Mouse (Mus musculus): ENCODE measurements around the gene Gli1. TPM values are rescaled to one million over a fixed set of nuclear protein-coding genes. Genes with fewer than 3 reads are reported as not detected.

Gene Gli1
- polyA plus RNA-seq, 1 experiment from 2014 or later = 0.14 TPM

Other genes starting within 250 kb of the Gli1 start
- gene Os9, start 220.8 kb downstream of the Gli1 start, polyA plus RNA-seq (2015; fragmentation: Nextera tagmentation; extraction: Ambion mirVana) = 90.9 and 95.4 TPM in 2 replicates
- 39.2 and 48.6 TPM in 2 replicates for gene B4galnt1, start 176.7 kb downstream of the Gli1 start, polyA plus RNA-seq (2015; fragmentation: Nextera tagmentation; extraction: Ambion mirVana)
- gene Slc26a10, start 161.3 kb downstream of the Gli1 start, polyA plus RNA-seq (2015; fragmentation: Nextera tagmentation; extraction: Ambion mirVana) = 1.6 and 2.6 TPM in 2 replicates
- gene Arhgef25, start 151.9 kb downstream of the Gli1 start, polyA plus RNA-seq (2015; fragmentation: Nextera tagmentation; extraction: Ambion mirVana) = 3.7 and 4.5 TPM in 2 replicates
- gene Dtx3, start 146.2 kb downstream of the Gli1 start, polyA plus RNA-seq (2015; fragmentation: Nextera tagmentation; extraction: Ambion mirVana) = 42.7 and 47.3 TPM in 2 replicates
- gene Pip4k2c, start 130.4 kb downstream of the Gli1 start, polyA plus RNA-seq (2015; fragmentation: Nextera tagmentation; extraction: Ambion mirVana) = 24.1 and 24.4 TPM in 2 replicates
- gene Kif5a, start 78.6 kb downstream of the Gli1 start, polyA plus RNA-seq (2015; fragmentation: Nextera tagmentation; extraction: Ambion mirVana) = 0.13 and 0.32 TPM in 2 replicates
- gene Dctn2, start 75.6 kb downstream of the Gli1 start, polyA plus RNA-seq (2015; fragmentation: Nextera tagmentation; extraction: Ambion mirVana) = 129 and 138 TPM in 2 replicates
- 10.3 and 13.8 TPM in 2 replicates for gene Mbd6, start 53.0 kb downstream of the Gli1 start, polyA plus RNA-seq (2015; fragmentation: Nextera tagmentation; extraction: Ambion mirVana)
- 110 and 122 TPM in 2 replicates for gene Mars, start 30.2 kb downstream of the Gli1 start, polyA plus RNA-seq (2015; fragmentation: Nextera tagmentation; extraction: Ambion mirVana)
- 107 and 127 TPM in 2 replicates for gene Arhgap9, start 20.0 kb downstream of the Gli1 start, polyA plus RNA-seq (2015; fragmentation: Nextera tagmentation; extraction: Ambion mirVana)
- gene Inhbe, start 12.4 kb upstream of the Gli1 start, polyA plus RNA-seq (2015; fragmentation: Nextera tagmentation; extraction: Ambion mirVana) = not detected in 2 replicates
- gene Inhbc, start 28.5 kb upstream of the Gli1 start, polyA plus RNA-seq (2015; fragmentation: Nextera tagmentation; extraction: Ambion mirVana) = not detected in 2 replicates
- 19.4 and 26.7 TPM in 2 replicates for gene R3hdm2, start 38.4 kb upstream of the Gli1 start, polyA plus RNA-seq (2015; fragmentation: Nextera tagmentation; extraction: Ambion mirVana)
- 0.30 and 0.73 TPM in 2 replicates for gene Stac3, start 159.7 kb upstream of the Gli1 start, polyA plus RNA-seq (2015; fragmentation: Nextera tagmentation; extraction: Ambion mirVana)
- gene Ndufa4l2, start 173.0 kb upstream of the Gli1 start, polyA plus RNA-seq (2015; fragmentation: Nextera tagmentation; extraction: Ambion mirVana) = 10.4 and 13.2 TPM in 2 replicates
- gene Shmt2, start 180.5 kb upstream of the Gli1 start, polyA plus RNA-seq (2015; fragmentation: Nextera tagmentation; extraction: Ambion mirVana) = 102 and 118 TPM in 2 replicates
- gene Nxph4, start 192.6 kb upstream of the Gli1 start, polyA plus RNA-seq (2015; fragmentation: Nextera tagmentation; extraction: Ambion mirVana) = 0.19 and 0.23 TPM in 2 replicates